Mouse (Mus musculus): Measurements from ENCODE around the gene Osm. TPM values are rescaled to one million over a fixed set of nuclear protein-coding genes. Genes with fewer than 3 reads are reported as not detected.

The Osm gene
- total RNA-seq, 2 experiments from 2014 or later, result 0.16 TPM; not detected in 1

- no peak for DNase-seq (ENCODE audit: low spot score in 2 of 2)
- intact Hi-C loops (cut with DNase I), result no loop called here
Observed at GRCm38 (mm10) chr11:4262847-4263246, 26.6 kb downstream of the Osm start.

GRCm38 (mm10) chr11:4263296-4263695 lies 27.1 kb downstream of the Osm start:
- intact Hi-C loops (cut with DNase I), result no loop called here
- no peak for DNase-seq (ENCODE audit: low spot score in 2 of 2)

GRCm38 (mm10) chr11:4264066-4264465 lies 27.8 kb downstream of the Osm start:
- DNase-seq (ENCODE audit: low spot score in 2 of 2), result no peak
- intact Hi-C loops (cut with DNase I), result no loop called here

- no peak for DNase-seq (ENCODE audit: low spot score in 2 of 2)
- intact Hi-C loops (cut with DNase I), result no loop called here
Observed at GRCm38 (mm10) chr11:4266271-4267201, 30.3 kb downstream of the Osm start.

GRCm38 (mm10) chr11:4267202-4267578 lies 31.0 kb downstream of the Osm start:
- intact Hi-C loops (cut with DNase I), result no loop called here
- DNase-seq (ENCODE audit: low spot score in 2 of 2), result no peak

- no peak for DNase-seq (ENCODE audit: low spot score in 2 of 2)
- intact Hi-C loops (cut with DNase I), result no loop called here
Observed at GRCm38 (mm10) chr11:4268500-4268899, 32.3 kb downstream of the Osm start.

GRCm38 (mm10) chr11:4270744-4271459 lies 34.7 kb downstream of the Osm start:
- no peak for DNase-seq (ENCODE audit: low spot score in 2 of 2)
- intact Hi-C loops (cut with DNase I), result no loop called here

- DNase-seq (ENCODE audit: low spot score in 2 of 2), result no peak
- intact Hi-C loops (cut with DNase I), result no loop called here
Observed at GRCm38 (mm10) chr11:4271544-4271943, 35.3 kb downstream of the Osm start.

GRCm38 (mm10) chr11:4276411-4276861 lies 40.2 kb downstream of the Osm start:
- no peak for DNase-seq (ENCODE audit: low spot score in 2 of 2)
- intact Hi-C loops (cut with DNase I), result no loop called here

- intact Hi-C loops (cut with DNase I), result no loop called here
Observed at GRCm38 (mm10) chr11:4279909-4280308, 43.7 kb downstream of the Osm start.

GRCm38 (mm10) chr11:4281852-4282251 lies 45.6 kb downstream of the Osm start:
- intact Hi-C loops (cut with DNase I), result no loop called here
- no peak for DNase-seq (ENCODE audit: low spot score in 2 of 2)

More at GRCm38 (mm10) chr11:4279909-4280308, 43.7 kb downstream of the Osm start:
- DNase-seq (ENCODE audit: low spot score in 2 of 2), result no peak

- intact Hi-C loops (cut with DNase I), result no loop called here
- DNase-seq (ENCODE audit: low spot score in 2 of 2), result no peak
Observed at GRCm38 (mm10) chr11:4283627-4284026, 47.4 kb downstream of the Osm start.

GRCm38 (mm10) chr11:4289280-4289679 lies 53.1 kb downstream of the Osm start:
- DNase-seq (ENCODE audit: low spot score in 2 of 2), result no peak
- intact Hi-C loops (cut with DNase I), result no loop called here

Other genes with a start within 250 kb of the Osm start
- under 1 TPM in 1 of 2 experiments, not detected in 1; 0.21 TPM for gene Sec14l4, start 205.0 kb upstream of the Osm start, total RNA-seq (2021)
- gene Sec14l3, start 171.6 kb upstream of the Osm start, total RNA-seq (2021), result 1 to 10 TPM in 1 of 2 experiments, under 1 TPM in 1; 0.60 to 1.3 TPM
- 100 to 1,000 TPM in 1 of 2 experiments, 10 to 100 TPM in 1; 92.3 to 104 TPM for gene Mtfp1, start 141.0 kb upstream of the Osm start, total RNA-seq (2021)
- gene Sec14l2, start 113.0 kb upstream of the Osm start, total RNA-seq (2021), result 10 to 100 TPM; 35.6 to 35.8 TPM
- gene Rnf215, start 101.2 kb upstream of the Osm start, total RNA-seq (2021), result 10 to 100 TPM; 28.2 to 31.4 TPM
- gene Ccdc157, start 76.1 kb upstream of the Osm start, total RNA-seq (2021), result 10 to 100 TPM; 14.9 to 17.7 TPM
- 10 to 100 TPM; 68.6 to 73.1 TPM for gene Sf3a1, start 76.1 kb upstream of the Osm start, total RNA-seq (2021)
- 10 to 100 TPM; 34.5 to 35.6 TPM for gene Tbc1d10a, start 49.6 kb upstream of the Osm start, total RNA-seq (2021)
- 1 to 10 TPM; 3.9 to 6.1 TPM for gene Castor1, start 18.2 kb upstream of the Osm start, total RNA-seq (2021)
- gene Lif, start 21.1 kb downstream of the Osm start, total RNA-seq (2021), result under 1 TPM; 0.23 to 0.25 TPM
- not detected for gene Hormad2, start 204.7 kb downstream of the Osm start, total RNA-seq (2021)

Measured in left cerebral cortex, postnatal 25 days (tissue).